Mouse (Mus musculus) MEL (cell line): ENCODE measurements around the gene Zfp683. TPM values are rescaled to one million over a fixed set of nuclear protein-coding genes. Genes with fewer than 3 reads are reported as not detected.

Experiments used
- DNase-seq: peaks from one replicate; pipeline ENCODE4 v3.0.0; 2011; ENCODE audit warnings: low read depth, low spot score
- H3K27ac ChIP-seq: 2 replicates; pipeline ENCODE4 v1.5.1; 2012; ENCODE audit warnings: low read depth, mild to moderate bottlenecking, control low read depth, low read length, moderate library complexity; ENCODE audit not compliant: control insufficient read depth
- H3K27me3 ChIP-seq, 2 experiments: fragments of 150-350 bp in 1 of 2; sonication (generic) in 1 of 2; 2 replicates each; pipeline ENCODE4 v1.6.1; 2012; ENCODE audit warnings: low read length in 2 of 2, mild to moderate bottlenecking in 2 of 2, improper control_type of control experiment in 1 of 2, moderate library complexity in 1 of 2; ENCODE audit not compliant: insufficient read depth in 2 of 2, control insufficient read depth in 1 of 2
- H3K36me3 ChIP-seq, 2 experiments: 2 replicates each; pipeline ENCODE4 v1.6.1; 2012 to 2014; ENCODE audit warnings: low read length in 2 of 2, improper control_type of control experiment in 1 of 2, inconsistent platforms in 1 of 2, mild to moderate bottlenecking in 1 of 2; ENCODE audit not compliant: insufficient read depth in 2 of 2, control insufficient read depth in 1 of 2
- H3K4me1 ChIP-seq, 2 experiments: fragments of 150-350 bp in 1 of 2; sonication (generic) in 1 of 2; 2 replicates each; pipeline ENCODE4 v1.6.1; 2012; ENCODE audit warnings: low read length in 2 of 2, improper control_type of control experiment in 1 of 2, mild to moderate bottlenecking in 1 of 2; ENCODE audit not compliant: insufficient read depth in 2 of 2, control insufficient read depth in 1 of 2
- H3K4me3 ChIP-seq, 2 experiments: fragments of 150-350 bp in 1 of 2; sonication (generic) in 1 of 2; 2 replicates each; pipeline ENCODE4 v1.5.1; 2012; ENCODE audit warnings: low read depth in 2 of 2, low read length in 2 of 2, mild to moderate bottlenecking in 2 of 2, moderate library complexity in 2 of 2, control low read depth in 1 of 2, improper control_type of control experiment in 1 of 2; ENCODE audit not compliant: control insufficient read depth in 1 of 2, insufficient read depth in 1 of 2
- H3K79me2 ChIP-seq: 2 replicates; pipeline ENCODE4 v1.6.1; 2012; ENCODE audit warnings: mild to moderate bottlenecking, low read length, moderate library complexity; ENCODE audit not compliant: control insufficient read depth, poor library complexity, insufficient read depth
- H3K9ac ChIP-seq: 2 replicates; pipeline ENCODE4 v1.6.1; 2012; ENCODE audit warnings: low read depth, mild to moderate bottlenecking, control low read depth, low read length, moderate library complexity; ENCODE audit not compliant: control insufficient read depth, poor library complexity, severe bottlenecking
- H3K9me3 ChIP-seq: fragments of 150-350 bp; sonication (generic); replicated peaks from 2 replicates; pipeline ENCODE4 v1.6.1; 2012; ENCODE audit warnings: mild to moderate bottlenecking, low read length, improper control_type of control experiment, moderate library complexity; ENCODE audit not compliant: insufficient read depth
- BHLHE40 ChIP-seq: IDR thresholded peaks from 2 replicates; pipeline ENCODE4 v1.6.1; 2012; ENCODE audit warnings: low read depth, mild to moderate bottlenecking, inconsistent platforms, low read length, improper control_type of control experiment, borderline replicate concordance
- CHD2 ChIP-seq: IDR thresholded peaks from 2 replicates; pipeline ENCODE4 v1.6.1; 2011; ENCODE audit warnings: low read length, improper control_type of control experiment
- CTCF ChIP-seq, 3 experiments: IDR thresholded peaks in 2 of 3; conservative IDR thresholded peaks in 1 of 3; 2 replicates each; pipeline ENCODE4 v1.5.1; 2011 to 2012; ENCODE audit warnings: low read length in 3 of 3, low read depth in 2 of 3, mild to moderate bottlenecking in 2 of 3, improper control_type of control experiment in 1 of 3, inconsistent platforms in 1 of 3, mixed read lengths in 1 of 3, moderate library complexity in 1 of 3; ENCODE audit not compliant: control insufficient read depth in 1 of 3, insufficient read depth in 1 of 3, poor library complexity in 1 of 3, severe bottlenecking in 1 of 3
- E2F4 ChIP-seq: IDR thresholded peaks from 2 replicates; pipeline ENCODE4 v1.6.1; 2011; ENCODE audit warnings: low read depth, low read length, improper control_type of control experiment, borderline replicate concordance
- ELF1 ChIP-seq: IDR thresholded peaks from 2 replicates; pipeline ENCODE4 v1.6.1; 2014; ENCODE audit warnings: low read depth, mild to moderate bottlenecking, inconsistent platforms, low read length, improper control_type of control experiment, moderate library complexity
- EP300 ChIP-seq, 2 experiments: IDR thresholded peaks; 2 replicates each; pipeline ENCODE4 v1.6.1; 2011; ENCODE audit warnings: improper control_type of control experiment in 2 of 2, low read length in 2 of 2, low read depth in 1 of 2, mild to moderate bottlenecking in 1 of 2
- ETS1 ChIP-seq: IDR thresholded peaks from 2 replicates; pipeline ENCODE4 v1.6.1; 2012; ENCODE audit warnings: low read depth, mild to moderate bottlenecking, inconsistent platforms, low read length, improper control_type of control experiment, moderate library complexity
- GATA1 ChIP-seq: IDR thresholded peaks from 2 replicates; pipeline ENCODE4 v1.6.1; 2011; ENCODE audit warnings: low read depth, low read length, improper control_type of control experiment
- JUND ChIP-seq: IDR thresholded peaks from 2 replicates; pipeline ENCODE4 v1.6.1; 2011; ENCODE audit warnings: low read depth, mild to moderate bottlenecking, improper control_type of control experiment, low read length
- KAT2A ChIP-seq: conservative IDR thresholded peaks from 2 replicates; pipeline ENCODE4 v1.6.1; 2012; ENCODE audit warnings: low read depth, low read length, improper control_type of control experiment, inconsistent platforms
- MAFK ChIP-seq: IDR thresholded peaks from 2 replicates; pipeline ENCODE4 v1.6.1; 2011; ENCODE audit warnings: low read depth, mild to moderate bottlenecking, low read length, improper control_type of control experiment, borderline replicate concordance
- MAX ChIP-seq: IDR thresholded peaks from 2 replicates; pipeline ENCODE4 v1.6.1; 2011; ENCODE audit warnings: low read length, improper control_type of control experiment
- MAZ ChIP-seq: IDR thresholded peaks from 2 replicates; pipeline ENCODE4 v1.6.1; 2012; ENCODE audit warnings: low read depth, mild to moderate bottlenecking, inconsistent platforms, low read length, improper control_type of control experiment
- MEF2A ChIP-seq: IDR thresholded peaks from 2 replicates; pipeline ENCODE4 v1.6.1; 2014; ENCODE audit warnings: low read depth, mild to moderate bottlenecking, inconsistent platforms, low read length, improper control_type of control experiment; ENCODE audit not compliant: poor library complexity, insufficient replicate concordance, severe bottlenecking; ENCODE audit errors: extremely low read depth
- MXI1 ChIP-seq: IDR thresholded peaks from 2 replicates; pipeline ENCODE4 v1.6.1; 2011; ENCODE audit warnings: mild to moderate bottlenecking, low read depth, low read length, improper control_type of control experiment
- MYB ChIP-seq: IDR thresholded peaks from 2 replicates; pipeline ENCODE4 v1.6.1; 2011; ENCODE audit warnings: mild to moderate bottlenecking, low read depth, low read length, improper control_type of control experiment
- MYC ChIP-seq: IDR thresholded peaks from 2 replicates; pipeline ENCODE4 v1.6.1; 2011; ENCODE audit warnings: low read depth, mild to moderate bottlenecking, low read length, improper control_type of control experiment, moderate library complexity
- RAD21 ChIP-seq: IDR thresholded peaks from 2 replicates; pipeline ENCODE4 v1.6.1; 2011; ENCODE audit warnings: mild to moderate bottlenecking, low read depth, low read length, improper control_type of control experiment
- RCOR1 ChIP-seq: IDR thresholded peaks from 2 replicates; pipeline ENCODE4 v1.6.1; 2012; ENCODE audit warnings: low read depth, mild to moderate bottlenecking, inconsistent platforms, low read length, improper control_type of control experiment
- SIN3A ChIP-seq: IDR thresholded peaks from 2 replicates; pipeline ENCODE4 v1.6.1; 2012; ENCODE audit warnings: low read length, improper control_type of control experiment, inconsistent platforms
- SMC3 ChIP-seq: IDR thresholded peaks from 2 replicates; pipeline ENCODE4 v1.6.1; 2011; ENCODE audit warnings: low read depth, low read length, improper control_type of control experiment
- TAL1 ChIP-seq: IDR thresholded peaks from 2 replicates; pipeline ENCODE4 v1.6.1; 2012; ENCODE audit warnings: mild to moderate bottlenecking, inconsistent platforms, low read length, moderate library complexity, mixed read lengths
- TCF12 ChIP-seq: IDR thresholded peaks from 2 replicates; pipeline ENCODE4 v1.6.1; 2014; ENCODE audit warnings: low read depth, mild to moderate bottlenecking, inconsistent platforms, low read length, improper control_type of control experiment, moderate library complexity
- UBTF ChIP-seq: IDR thresholded peaks from 2 replicates; pipeline ENCODE4 v1.6.1; 2012; ENCODE audit warnings: low read depth, mild to moderate bottlenecking, inconsistent platforms, low read length, improper control_type of control experiment, moderate library complexity, borderline replicate concordance; ENCODE audit not compliant: insufficient read depth
- USF1 ChIP-seq: IDR thresholded peaks from 2 replicates; pipeline ENCODE4 v1.6.1; 2014; ENCODE audit warnings: low read depth, mild to moderate bottlenecking, inconsistent platforms, low read length, improper control_type of control experiment, moderate library complexity
- USF2 ChIP-seq, 2 experiments: IDR thresholded peaks; 2 replicates each; pipeline ENCODE4 v1.6.1; 2011 to 2012; ENCODE audit warnings: improper control_type of control experiment in 2 of 2, low read length in 2 of 2, borderline replicate concordance in 1 of 2, inconsistent platforms in 1 of 2, low read depth in 1 of 2, mild to moderate bottlenecking in 1 of 2; ENCODE audit not compliant: insufficient read depth in 1 of 2
- ZC3H11A ChIP-seq: IDR thresholded peaks from 2 replicates; pipeline ENCODE4 v1.6.1; 2012; ENCODE audit warnings: low read depth, mild to moderate bottlenecking, inconsistent platforms, low read length, improper control_type of control experiment
- ZMIZ1 ChIP-seq: IDR thresholded peaks from 2 replicates; pipeline ENCODE4 v1.6.1; 2012; ENCODE audit warnings: low read depth, mild to moderate bottlenecking, inconsistent platforms, low read length, improper control_type of control experiment, moderate library complexity
- ZNF384 ChIP-seq: IDR thresholded peaks from 2 replicates; pipeline ENCODE4 v1.6.1; 2012; ENCODE audit warnings: low read depth, mild to moderate bottlenecking, inconsistent platforms, low read length, improper control_type of control experiment
- polyA plus RNA-seq, 2 experiments: library from polyadenylated mRNA; stranded (reverse) in 1 of 2; unstranded in 1 of 2; fragments of >175 nt in 1 of 2; fragments of >200 nt in 1 of 2; gene quantifications; 2 replicates each; pipeline versions ENCODE4 v1.2.1 to v1.2.4; 2012; ENCODE audit warnings: low replicate concordance in 2 of 2, low read depth in 1 of 2; ENCODE audit not compliant: insufficient read length in 2 of 2, insufficient read depth in 1 of 2, missing spikeins in 1 of 2
- total RNA-seq: library from RNA; depleted of rRNA; stranded (reverse); fragments of 300-350 nt; gene quantifications from 2 replicates; pipeline ENCODE4 v1.2.3, GENCODE M21; 2012

Gene Zfp683
- total and polyA plus RNA-seq, 3 experiments = not detected

DNA sequence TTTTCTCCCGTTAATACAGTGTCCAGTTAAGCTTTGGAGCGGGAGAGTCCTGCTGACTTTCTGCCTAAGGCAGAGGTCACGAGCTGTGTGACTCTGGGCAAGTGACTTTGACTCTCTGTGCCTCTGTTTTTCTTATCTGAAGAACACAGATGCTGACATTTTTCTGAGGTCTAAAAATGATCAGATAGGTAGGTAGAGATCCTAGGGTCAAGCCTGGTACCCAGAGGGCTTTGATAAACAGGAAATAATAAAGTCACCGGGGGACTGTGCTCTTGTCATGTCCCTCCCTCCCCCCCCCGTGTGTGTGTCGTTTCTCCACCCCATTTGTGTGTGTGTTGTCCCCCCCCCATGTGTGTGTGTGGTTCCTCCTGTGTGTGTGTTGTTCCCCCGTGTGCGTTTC lies 8.9 kb downstream of the Zfp683 start:
- DNase-seq = no peak
- H3K4me3 ChIP-seq = peak overlapping the region; percentile 43 to 53
- H3K9me3 ChIP-seq = no peaks in the 10 kb centered on the region
- TF ChIP-seq JUND (no peak), USF2 (IDR thresholded peaks at IDR 0.05; ENCODE audit: borderline replicate concordance in 1 of 2, insufficient read depth in 1 of 2, low read depth in 1 of 2, low read length in 2 of 2) (no peak), SMC3 (no peak), TCF12 (peak; percentile 67; the same call in 1 of the 2 replicates), CHD2 (no peak), UBTF (no peak), TAL1 (peak; percentile 26; the same call in 1 of the 2 replicates), E2F4 (no peak), KAT2A (no peak), RAD21 (no peak), MYB (no peak), ETS1 (peak; percentile 23; the same call in 1 of the 2 replicates), MEF2A (no peak), MAZ (no peak), MAFK (no peak), ELF1 (no peak), MAX (no peak), USF1 (no peak), CTCF (IDR thresholded peaks at IDR 0.05 in 2 of 3, conservative IDR thresholded peaks at IDR 0.05 in 1 of 3; ENCODE audit: control insufficient read depth in 1 of 3, insufficient read depth in 1 of 3, low read depth in 2 of 3, low read length in 3 of 3, poor library complexity in 1 of 3, severe bottlenecking in 1 of 3) (no peak), MXI1 (no peak), MYC (no peak), ZMIZ1 (no peak), ZC3H11A (no peak), ZNF384 (no peak), BHLHE40 (no peak), EP300 (IDR thresholded peaks at IDR 0.05; ENCODE audit: low read depth in 1 of 2, low read length in 2 of 2) (peak in 1 of 2 experiments; percentile 40; a peak in 3 of 4 replicates), SIN3A (no peak), GATA1 (peak; percentile 41; the same call in 1 of the 2 replicates), RCOR1 (0 out of 2 replicates have a peak, but pooled peaks have one; percentile 15)
- peaks cover 3 to 18% of the 10 kb centered on the region in 2 experiments for H3K4me1 ChIP-seq
- peak overlapping the region; percentile 51 for H3K27ac ChIP-seq
- H3K27me3 ChIP-seq = no peaks in the 10 kb centered on the region
- no peaks in the 10 kb centered on the region for H3K79me2 ChIP-seq
- peak overlapping the region; percentile 29 for H3K9ac ChIP-seq
- peaks cover 0 to 3% of the 10 kb centered on the region in 2 experiments; a peak in 2 of 4 replicates for H3K36me3 ChIP-seq
